Mouse (Mus musculus) ES-E14 (cell line): ENCODE results near the gene Arap2. TPM values are rescaled to one million over a fixed set of nuclear protein-coding genes. Genes with fewer than 3 reads are reported as not detected.

ENCODE experiments used
- DNase-seq: peaks from one replicate; pipeline ENCODE4 v3.0.0-alpha.2; 2013; ENCODE audit warnings: low read depth, low spot score
- H3K27ac ChIP-seq: 2 replicates; pipeline ENCODE4 v1.5.1; 2012; ENCODE audit warnings: low read depth, mild to moderate bottlenecking, low read length, moderate library complexity, mixed read lengths; ENCODE audit not compliant: poor library complexity, insufficient read depth, severe bottlenecking
- H3K36me3 ChIP-seq: 2 replicates; pipeline ENCODE4 v1.6.1; 2012; ENCODE audit warnings: mild to moderate bottlenecking, low read length, moderate library complexity, mixed read lengths; ENCODE audit not compliant: control insufficient read depth, poor library complexity, insufficient read depth, severe bottlenecking
- H3K4me1 ChIP-seq, 2 experiments: fragments of 150-350 bp in 1 of 2; sonication (generic) in 1 of 2; 2 replicates each; pipeline ENCODE4 v1.6.1; 2012; ENCODE audit warnings: low read length in 2 of 2, mild to moderate bottlenecking in 1 of 2, mixed read lengths in 1 of 2; ENCODE audit not compliant: control insufficient read depth in 2 of 2, insufficient read depth in 2 of 2, poor library complexity in 1 of 2
- H3K4me3 ChIP-seq, 2 experiments: fragments of 150-350 bp in 1 of 2; sonication (generic) in 1 of 2; 2 replicates each; pipeline ENCODE4 v1.5.1; 2012; ENCODE audit warnings: low read length in 2 of 2, low read depth in 1 of 2, mild to moderate bottlenecking in 1 of 2, mixed read lengths in 1 of 2; ENCODE audit not compliant: insufficient read depth in 1 of 2, poor library complexity in 1 of 2, severe bottlenecking in 1 of 2
- H3K9ac ChIP-seq: 2 replicates; pipeline ENCODE4 v1.6.1; 2012; ENCODE audit warnings: low read depth, mild to moderate bottlenecking, low read length, mixed read lengths; ENCODE audit not compliant: poor library complexity, insufficient read depth, severe bottlenecking
- H3K9me3 ChIP-seq: fragments of 150-350 bp; sonication (generic); 2 replicates; pipeline ENCODE4 v1.6.1; 2012; ENCODE audit warnings: low read depth, mild to moderate bottlenecking, low read length; ENCODE audit not compliant: control insufficient read depth, insufficient read depth
- CHD2 ChIP-seq: IDR thresholded peaks from 2 replicates; pipeline ENCODE4 v1.6.1; 2014; ENCODE audit warnings: mild to moderate bottlenecking, low read depth, low read length, inconsistent platforms
- HCFC1 ChIP-seq: IDR thresholded peaks from 2 replicates; pipeline ENCODE4 v1.6.1; 2012; ENCODE audit warnings: low read length, inconsistent platforms, borderline replicate concordance; ENCODE audit not compliant: insufficient read depth
- MAFK ChIP-seq: IDR thresholded peaks from 2 replicates; pipeline ENCODE4 v1.6.1; 2014; ENCODE audit warnings: mild to moderate bottlenecking, low read depth, low read length, inconsistent platforms; ENCODE audit not compliant: insufficient read depth
- ZC3H11A ChIP-seq: IDR thresholded peaks from 2 replicates; pipeline ENCODE4 v1.6.1; 2012; ENCODE audit warnings: low read depth, mild to moderate bottlenecking, inconsistent platforms, low read length, borderline replicate concordance
- ZNF384 ChIP-seq: IDR thresholded peaks from 2 replicates; pipeline ENCODE4 v1.6.1; 2012; ENCODE audit warnings: low read depth, low read length, inconsistent platforms
- in situ Hi-C, 2 experiments: fragments of 600-800 bp; cut with MboI; formaldehyde crosslinking; loops; one replicate each; pipeline ENCODE4 v1.15.1; 2025; ENCODE audit warnings: low sequenced_read_pairs in 2 of 2, inconsistent platforms in 1 of 2; ENCODE audit not compliant: unreplicated experiment in 2 of 2
- total RNA-seq: library from RNA; depleted of rRNA; stranded (reverse); fragments of 300-350 nt; gene quantifications from 2 replicates; pipeline ENCODE4 v1.2.3, GENCODE M21; 2012

Arap2 gene
- total RNA-seq, 1 experiment, result 11.1 TPM

- TF ChIP-seq HCFC1 (no peak), ZNF384 (no peak), CHD2 (no peak), ZC3H11A (no peak), MAFK (no peak)
- Histone ChIP-seq H3K4me3 (no peak overlapping the region), H3K36me3 (no peaks in the 10 kb centered on the region), H3K4me1 (no peaks in the 10 kb centered on the region), H3K9ac (no peak overlapping the region), H3K27ac (no peak overlapping the region), H3K9me3 (no peaks in the 10 kb centered on the region)
- in situ Hi-C loops, result no loop called here
- no peak for DNase-seq
Observed at GRCm38 (mm10) chr5:62771775-62772599, 6.0 kb upstream of the Arap2 start.

GRCm38 (mm10) chr5:62765459-62765783, 538 bp downstream of the Arap2 start:
- in situ Hi-C loops, result no loop called here
- no peaks in the 10 kb centered on the region for H3K9me3 ChIP-seq
- H3K9ac ChIP-seq, result peak overlapping the region; percentile 82
- peak overlapping the region; percentile 80 to 88 for H3K4me3 ChIP-seq
- peaks cover 2 to 3% of the 10 kb centered on the region in 2 experiments; a peak in 1 of 4 replicates for H3K4me1 ChIP-seq
- DNase-seq, result no peak
- no peaks in the 10 kb centered on the region for H3K36me3 ChIP-seq
- peak overlapping the region; percentile 60; the same call in 1 of the 2 replicates for H3K27ac ChIP-seq
- TF ChIP-seq ZC3H11A, result no peak
- TF ChIP-seq HCFC1, result no peak

- Histone ChIP-seq H3K4me1 (peaks cover 2 to 3% of the 10 kb centered on the region in 2 experiments; a peak in 1 of 4 replicates), H3K27ac (no peak overlapping the region), H3K9me3 (no peaks in the 10 kb centered on the region), H3K36me3 (no peaks in the 10 kb centered on the region), H3K9ac (no peak overlapping the region), H3K4me3 (no peak overlapping the region)
- no peak for DNase-seq
- in situ Hi-C loops, result no loop called here
- TF ChIP-seq ZNF384 (no peak), ZC3H11A (no peak)
Observed at GRCm38 (mm10) chr5:62764161-62764560, 1.8 kb downstream of the Arap2 start.

GRCm38 (mm10) chr5:62763046-62763445, 2.9 kb downstream of the Arap2 start:
- Histone ChIP-seq H3K9ac (no peak overlapping the region), H3K4me1 (peaks cover 2 to 3% of the 10 kb centered on the region in 2 experiments; a peak in 1 of 4 replicates), H3K36me3 (no peaks in the 10 kb centered on the region), H3K4me3 (no peak overlapping the region), H3K27ac (no peak overlapping the region), H3K9me3 (no peaks in the 10 kb centered on the region)
- in situ Hi-C loops, result no loop called here
- no peak for TF ChIP-seq CHD2
- TF ChIP-seq HCFC1, result no peak
- no peak for TF ChIP-seq ZNF384
- no peak for TF ChIP-seq MAFK
- no peak for TF ChIP-seq ZC3H11A
- DNase-seq, result no peak

GRCm38 (mm10) chr5:62762298-62762960, 3.5 kb downstream of the Arap2 start:
- in situ Hi-C loops, result no loop called here
- peaks cover 2 to 3% of the 10 kb centered on the region in 2 experiments; a peak in 1 of 4 replicates for H3K4me1 ChIP-seq
- H3K27ac ChIP-seq, result no peak overlapping the region
- no peaks in the 10 kb centered on the region for H3K36me3 ChIP-seq
- DNase-seq, result no peak
- no peak for TF ChIP-seq HCFC1
- TF ChIP-seq ZC3H11A, result no peak
- TF ChIP-seq ZNF384, result no peak
- no peak for TF ChIP-seq MAFK
- TF ChIP-seq CHD2, result no peak
- no peak overlapping the region for H3K9ac ChIP-seq
- H3K4me3 ChIP-seq, result no peak overlapping the region
- no peaks in the 10 kb centered on the region for H3K9me3 ChIP-seq
